Mouse (Mus musculus): ENCODE results near the gene Dip2b. TPM values are rescaled to one million over a fixed set of nuclear protein-coding genes. Genes with fewer than 3 reads are reported as not detected.

Gene Dip2b
- total and polyA plus RNA-seq, 2 experiments from 2014 or later, result 8.3 to 40.6 TPM

DNA sequence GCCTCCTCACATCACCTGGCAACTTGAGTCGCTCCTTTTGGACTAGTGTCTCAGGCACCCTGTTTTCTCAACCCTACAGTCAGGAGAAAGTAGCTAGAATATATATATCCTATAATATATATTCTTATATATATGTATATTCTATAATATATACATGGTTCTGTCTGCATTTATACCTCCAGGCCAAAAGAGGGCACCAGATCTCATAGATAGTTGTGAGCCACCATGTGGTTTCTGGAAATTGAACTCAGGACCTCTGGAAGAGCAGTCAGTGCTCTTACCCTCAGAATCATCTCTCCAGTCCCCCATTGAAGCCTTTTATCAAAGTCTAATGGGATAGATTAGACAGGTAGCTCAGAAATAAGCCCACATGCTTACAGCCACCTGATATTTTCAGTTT lies 17.3 kb upstream of the Dip2b start:
- ATAC-seq (no peak), DNase-seq (no peak)
- H3K4me1 ChIP-seq (ENCODE audit: insufficient read depth), result peaks cover 4% of the 10 kb centered on the region; the same call in 1 of the 2 replicates
- no peak overlapping the region for H3K4me2 ChIP-seq (ENCODE audit: low read depth)
- H3K36me3 ChIP-seq (ENCODE audit: insufficient read depth), result no peaks in the 10 kb centered on the region
- no peaks in the 10 kb centered on the region for H3K9me3 ChIP-seq (ENCODE audit: low read length)
- no peaks in the 10 kb centered on the region for H3K27me3 ChIP-seq (ENCODE audit: insufficient read depth, low read length)
- WGBS, result 97% methylated on average over 1 of the region's 1 CpGs
- no peak overlapping the region for H3K27ac ChIP-seq (ENCODE audit: low read depth, low read length)
- TF ChIP-seq CTCF (IDR thresholded peaks at IDR 0.05; ENCODE audit: low read depth), result no peak
- no peak overlapping the region for H3K4me3 ChIP-seq (ENCODE audit: low read depth, low read length)
- no peak overlapping the region for H3K9ac ChIP-seq

DNA sequence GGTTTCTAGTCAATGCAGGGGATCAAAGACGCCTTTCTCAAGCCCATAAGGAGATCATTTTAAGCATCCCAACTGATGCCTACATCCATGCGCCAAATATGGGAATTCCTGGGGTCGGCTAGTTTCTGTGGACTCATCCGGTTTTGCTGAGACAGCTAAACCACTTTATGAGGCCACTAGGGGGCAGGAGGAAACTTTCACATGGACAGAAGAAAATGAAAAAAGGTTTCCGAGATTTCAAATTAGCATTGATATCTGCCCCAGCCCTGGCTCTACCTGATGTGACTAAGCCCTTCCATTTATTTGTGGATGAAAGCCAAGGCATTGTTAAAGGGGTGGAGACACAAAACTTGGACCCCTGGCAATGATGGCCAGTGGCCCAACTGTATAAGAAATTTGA lies 15.5 kb upstream of the Dip2b start:
- Histone ChIP-seq H3K9me3 (ENCODE audit: low read length) (no peaks in the 10 kb centered on the region), H3K27me3 (ENCODE audit: insufficient read depth, low read length) (no peaks in the 10 kb centered on the region), H3K4me2 (ENCODE audit: low read depth) (no peak overlapping the region), H3K36me3 (ENCODE audit: insufficient read depth) (no peaks in the 10 kb centered on the region), H3K9ac (no peak overlapping the region), H3K4me1 (ENCODE audit: insufficient read depth) (peaks cover 4% of the 10 kb centered on the region; the same call in 1 of the 2 replicates), H3K4me3 (ENCODE audit: low read depth, low read length) (no peak overlapping the region), H3K27ac (ENCODE audit: low read depth, low read length) (no peak overlapping the region)
- WGBS, result 24% methylated on average over 5 of the region's 5 CpGs
- ATAC-seq (no peak), DNase-seq (peak; percentile 71)
- TF ChIP-seq CTCF (IDR thresholded peaks at IDR 0.05; ENCODE audit: low read depth), result peak; percentile 76

DNA sequence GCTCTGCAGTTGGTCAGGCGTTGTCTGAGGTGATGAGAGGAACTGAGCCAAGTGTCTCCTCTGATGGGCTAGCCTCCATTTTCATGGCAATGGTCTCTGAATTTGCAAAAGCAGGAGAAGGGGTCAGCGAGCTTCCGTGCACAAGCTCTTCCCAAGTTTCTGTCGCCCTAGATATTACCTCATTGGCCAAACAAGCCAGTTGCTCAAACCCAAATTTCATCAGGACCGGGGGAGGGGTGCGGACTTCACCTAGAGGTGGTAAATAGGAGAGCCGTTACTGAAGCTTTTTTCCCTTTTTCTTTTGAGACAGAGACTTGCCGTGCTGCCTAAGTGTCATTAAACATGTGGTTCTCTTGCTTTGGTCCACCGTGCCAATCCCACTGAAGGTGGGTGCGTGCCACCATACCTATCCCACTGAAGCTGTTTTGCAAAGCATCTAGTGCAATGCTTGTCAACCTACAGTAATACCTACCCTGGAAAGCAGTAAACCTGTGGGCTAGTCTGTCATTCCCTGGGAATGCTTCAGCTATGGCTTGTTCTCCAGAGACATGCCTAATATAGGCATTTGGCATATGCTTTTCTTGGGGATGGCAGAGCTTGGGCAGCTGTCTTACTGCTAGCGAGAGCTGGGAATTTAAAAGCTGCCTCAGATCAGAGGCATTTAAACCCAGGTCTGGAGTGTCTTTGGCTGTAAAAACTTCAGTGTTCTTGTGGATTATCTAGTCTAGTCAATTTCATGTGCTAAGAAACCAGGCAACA lies 13.2 kb upstream of the Dip2b start:
- peak; percentile 23 for ATAC-seq
- 79% methylated on average over 11 of the region's 11 CpGs for WGBS
- no peak overlapping the region for H3K4me3 ChIP-seq (ENCODE audit: low read depth, low read length)
- no peak for TF ChIP-seq CTCF (IDR thresholded peaks at IDR 0.05; ENCODE audit: low read depth)
- H3K9ac ChIP-seq, result no peak overlapping the region
- H3K4me1 ChIP-seq (ENCODE audit: insufficient read depth), result peaks cover 4% of the 10 kb centered on the region; the same call in 1 of the 2 replicates
- peak overlapping the region; percentile 40; the same call in 1 of the 2 replicates for H3K27ac ChIP-seq (ENCODE audit: low read depth, low read length)
- no peaks in the 10 kb centered on the region for H3K9me3 ChIP-seq (ENCODE audit: low read length)
- no peak overlapping the region for H3K4me2 ChIP-seq (ENCODE audit: low read depth)
- no peaks in the 10 kb centered on the region for H3K36me3 ChIP-seq (ENCODE audit: insufficient read depth)
- no peaks in the 10 kb centered on the region for H3K27me3 ChIP-seq (ENCODE audit: insufficient read depth, low read length)
- DNase-seq, result peak; percentile 24

DNA sequence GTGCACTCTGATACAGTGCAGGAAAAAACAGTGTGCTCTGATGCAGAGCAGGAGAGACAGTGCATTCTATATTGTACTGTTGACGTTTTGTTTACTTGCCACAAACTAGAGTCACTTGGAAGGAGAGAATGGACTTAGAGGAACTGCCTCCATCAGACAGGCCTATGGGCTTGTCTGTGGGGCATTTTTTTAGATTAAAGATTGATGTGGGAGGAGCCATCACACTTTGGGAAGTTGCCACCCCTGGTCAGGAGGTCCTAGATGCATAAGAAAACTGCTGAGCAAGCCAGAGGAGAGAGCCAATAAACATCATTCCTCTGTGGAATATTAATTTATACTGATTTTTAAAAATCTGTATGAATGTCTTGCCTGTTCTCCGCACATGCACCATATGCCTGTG lies 10.3 kb upstream of the Dip2b start:
- Histone ChIP-seq H3K9ac (no peak overlapping the region), H3K27me3 (ENCODE audit: insufficient read depth, low read length) (no peaks in the 10 kb centered on the region), H3K36me3 (ENCODE audit: insufficient read depth) (no peaks in the 10 kb centered on the region), H3K27ac (ENCODE audit: low read depth, low read length) (no peak overlapping the region), H3K4me3 (ENCODE audit: low read depth, low read length) (no peak overlapping the region), H3K4me2 (ENCODE audit: low read depth) (no peak overlapping the region), H3K4me1 (ENCODE audit: insufficient read depth) (peaks cover 4% of the 10 kb centered on the region; the same call in 1 of the 2 replicates), H3K9me3 (ENCODE audit: low read length) (no peaks in the 10 kb centered on the region)
- no peak for ATAC-seq
- DNase-seq, result no peak
- TF ChIP-seq CTCF (IDR thresholded peaks at IDR 0.05; ENCODE audit: low read depth), result no peak
- WGBS, result 78% methylated on average over 2 of the region's 2 CpGs

DNA sequence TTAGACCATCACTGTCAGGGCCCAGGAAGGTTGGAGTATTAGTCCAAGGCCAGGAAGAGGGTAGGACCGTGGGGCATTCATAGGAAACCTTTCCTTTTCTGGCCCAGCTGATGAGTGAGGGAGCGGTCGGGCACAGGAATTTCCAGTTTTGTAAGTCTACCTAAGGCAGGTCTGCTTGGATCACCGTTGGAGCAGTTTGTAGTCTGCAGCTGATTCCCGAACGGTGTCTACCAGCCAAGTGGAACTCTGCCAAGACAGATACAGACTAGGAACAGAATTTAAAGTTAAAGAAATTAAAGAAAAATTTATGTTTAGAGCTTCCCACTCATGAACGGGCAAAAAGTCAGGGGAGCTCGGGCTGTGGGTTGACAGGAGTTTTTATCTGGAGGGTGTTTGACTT lies 9.0 kb upstream of the Dip2b start:
- Histone ChIP-seq H3K4me2 (ENCODE audit: low read depth) (no peak overlapping the region), H3K27ac (ENCODE audit: low read depth, low read length) (no peak overlapping the region), H3K36me3 (ENCODE audit: insufficient read depth) (no peaks in the 10 kb centered on the region), H3K4me3 (ENCODE audit: low read depth, low read length) (no peak overlapping the region), H3K9ac (no peak overlapping the region), H3K4me1 (ENCODE audit: insufficient read depth) (peaks cover 4% of the 10 kb centered on the region; the same call in 1 of the 2 replicates), H3K27me3 (ENCODE audit: insufficient read depth, low read length) (no peaks in the 10 kb centered on the region), H3K9me3 (ENCODE audit: low read length) (no peaks in the 10 kb centered on the region)
- ATAC-seq (no peak), DNase-seq (no peak)
- 72% methylated on average over 8 of the region's 8 CpGs for WGBS
- TF ChIP-seq CTCF (IDR thresholded peaks at IDR 0.05; ENCODE audit: low read depth), result no peak

DNA sequence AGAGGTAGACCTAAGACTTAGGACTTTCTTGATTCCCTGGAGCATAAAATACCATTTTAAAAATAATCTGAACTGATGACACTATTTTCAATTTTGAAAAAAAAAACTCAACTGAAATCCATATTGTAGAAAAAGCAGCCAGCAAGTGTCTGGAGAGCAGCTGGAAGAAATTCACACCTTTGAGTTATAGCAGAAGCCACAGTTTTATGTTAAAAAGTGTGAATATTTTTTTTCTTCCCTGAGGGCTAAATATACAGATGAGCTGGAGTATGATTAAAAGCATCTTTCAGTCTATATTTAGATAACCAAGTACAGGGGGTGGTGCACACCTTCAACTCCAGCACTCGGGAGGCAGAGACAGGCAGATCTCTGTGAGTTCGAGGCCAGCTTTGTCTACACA lies 8.6 kb upstream of the Dip2b start:
- Histone ChIP-seq H3K4me3 (ENCODE audit: low read depth, low read length) (no peak overlapping the region), H3K27ac (ENCODE audit: low read depth, low read length) (no peak overlapping the region), H3K4me2 (ENCODE audit: low read depth) (no peak overlapping the region), H3K9ac (no peak overlapping the region), H3K36me3 (ENCODE audit: insufficient read depth) (no peaks in the 10 kb centered on the region), H3K27me3 (ENCODE audit: insufficient read depth, low read length) (no peaks in the 10 kb centered on the region), H3K4me1 (ENCODE audit: insufficient read depth) (peaks cover 4% of the 10 kb centered on the region; the same call in 1 of the 2 replicates), H3K9me3 (ENCODE audit: low read length) (no peaks in the 10 kb centered on the region)
- 81% methylated on average over 2 of the region's 2 CpGs for WGBS
- DNase-seq (peak; percentile 54), ATAC-seq (no peak)
- no peak for TF ChIP-seq CTCF (IDR thresholded peaks at IDR 0.05; ENCODE audit: low read depth)

DNA sequence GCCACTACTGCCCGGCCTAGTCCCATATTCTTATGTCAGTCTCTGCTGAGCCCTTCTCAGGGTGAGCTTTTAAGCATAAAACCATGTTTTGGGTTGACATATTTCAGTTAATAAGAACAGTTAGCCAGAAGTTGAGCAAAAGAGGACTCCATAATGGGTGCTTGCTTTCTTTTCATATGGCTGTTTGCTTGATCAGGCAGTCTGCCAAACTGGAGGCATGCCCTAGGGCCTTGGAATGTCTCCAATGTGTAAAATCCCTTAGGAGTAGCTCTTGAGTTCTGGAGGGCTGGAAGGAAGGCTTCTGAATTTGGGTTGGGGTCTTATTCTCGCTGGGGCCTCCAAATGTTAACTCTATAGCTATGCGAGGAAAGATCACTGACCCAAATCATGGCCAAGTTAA lies 5.9 kb upstream of the Dip2b start:
- DNase-seq (peak; percentile 53), ATAC-seq (no peak)
- Histone ChIP-seq H3K9ac (no peak overlapping the region), H3K27me3 (ENCODE audit: insufficient read depth, low read length) (no peaks in the 10 kb centered on the region), H3K9me3 (ENCODE audit: low read length) (no peaks in the 10 kb centered on the region), H3K4me3 (ENCODE audit: low read depth, low read length) (no peak overlapping the region), H3K4me1 (ENCODE audit: insufficient read depth) (no peaks in the 10 kb centered on the region), H3K27ac (ENCODE audit: low read depth, low read length) (no peak overlapping the region), H3K36me3 (ENCODE audit: insufficient read depth) (no peaks in the 10 kb centered on the region), H3K4me2 (ENCODE audit: low read depth) (no peak overlapping the region)
- WGBS, result 50% methylated on average over 3 of the region's 3 CpGs
- TF ChIP-seq CTCF (IDR thresholded peaks at IDR 0.05; ENCODE audit: low read depth), result no peak
